Mouse (Mus musculus) myocyte (in vitro differentiated cells): ENCODE results near the gene Gm20388. TPM values are rescaled to one million over a fixed set of nuclear protein-coding genes. Genes with fewer than 3 reads are reported as not detected.

Experiments
- H3K27me3 ChIP-seq: one replicate; pipeline ENCODE4 v1.6.1; 2011; ENCODE audit not compliant: control insufficient read depth, insufficient read depth, insufficient read length
- H3K36me3 ChIP-seq: one replicate; pipeline ENCODE4 v1.6.1; 2011; ENCODE audit not compliant: control insufficient read depth, insufficient read depth
- H3K4me2 ChIP-seq: one replicate; pipeline ENCODE4 v1.6.1; 2011; ENCODE audit warnings: low read depth, control low read depth
- H3K4me3 ChIP-seq: one replicate; pipeline ENCODE4 v1.5.1; 2011; ENCODE audit warnings: mild to moderate bottlenecking, control low read depth, moderate library complexity
- H3K79me2 ChIP-seq: one replicate; pipeline ENCODE4 v1.6.1; 2011; ENCODE audit not compliant: control insufficient read depth, insufficient read depth
- H3ac ChIP-seq: one replicate; pipeline ENCODE4 v1.6.1; 2011; ENCODE audit not compliant: control insufficient read depth, insufficient read length
- CEBPB ChIP-seq: IDR thresholded peaks from 2 replicates; pipeline ENCODE4 v1.6.1; 2011; ENCODE audit warnings: mild to moderate bottlenecking, moderate library complexity; ENCODE audit not compliant: poor library complexity, insufficient read depth, severe bottlenecking
- E2F4 ChIP-seq: IDR thresholded peaks from one replicate; pipeline ENCODE4 v1.6.1; 2011; ENCODE audit warnings: mild to moderate bottlenecking, control low read depth, moderate library complexity; ENCODE audit not compliant: insufficient read depth
- MAX ChIP-seq: IDR thresholded peaks from one replicate; pipeline ENCODE4 v1.6.1; 2011; ENCODE audit warnings: low read depth, mild to moderate bottlenecking, control low read depth
- MYOD1 ChIP-seq, 3 experiments: IDR thresholded peaks; one replicate each; pipeline ENCODE4 v1.6.1; 2011; ENCODE audit warnings: control low read depth in 2 of 3, low read depth in 2 of 3, mild to moderate bottlenecking in 2 of 3, moderate library complexity in 1 of 3; ENCODE audit not compliant: insufficient read length in 2 of 3, control insufficient read depth in 1 of 3
- MYOG ChIP-seq, 3 experiments: IDR thresholded peaks; one replicate each; pipeline ENCODE4 v1.6.1; 2011; ENCODE audit warnings: control low read depth in 2 of 3, low read depth in 2 of 3, mild to moderate bottlenecking in 2 of 3; ENCODE audit not compliant: insufficient read length in 2 of 3, control insufficient read depth in 1 of 3, insufficient read depth in 1 of 3
- POLR2A ChIP-seq: IDR thresholded peaks from one replicate; pipeline ENCODE4 v1.6.1; 2011; ENCODE audit warnings: low read depth, mild to moderate bottlenecking, control low read depth, moderate library complexity; ENCODE audit not compliant: insufficient read length
- POLR2AphosphoS2 ChIP-seq: IDR thresholded peaks from one replicate; pipeline ENCODE4 v1.6.1; 2011; ENCODE audit warnings: low read depth, control low read depth; ENCODE audit not compliant: insufficient read length
- REST ChIP-seq: IDR thresholded peaks from one replicate; pipeline ENCODE4 v1.6.1; 2011; ENCODE audit warnings: mild to moderate bottlenecking, control low read depth, moderate library complexity; ENCODE audit not compliant: insufficient read depth, insufficient read length
- SRF ChIP-seq: IDR thresholded peaks from one replicate; pipeline ENCODE4 v1.6.1; 2011; ENCODE audit warnings: low read depth; ENCODE audit not compliant: control insufficient read depth, insufficient read length
- TCF12 ChIP-seq: IDR thresholded peaks from one replicate; pipeline ENCODE4 v1.6.1; 2011; ENCODE audit warnings: mild to moderate bottlenecking, control low read depth; ENCODE audit not compliant: poor library complexity, insufficient read depth, severe bottlenecking
- TCF3 ChIP-seq: IDR thresholded peaks from one replicate; pipeline ENCODE4 v1.6.1; 2011; ENCODE audit warnings: low read depth, control low read depth; ENCODE audit not compliant: insufficient read length
- USF1 ChIP-seq: IDR thresholded peaks from one replicate; pipeline ENCODE4 v1.6.1; 2011; ENCODE audit warnings: low read depth, mild to moderate bottlenecking, control low read depth, moderate library complexity
- polyA plus RNA-seq: library from polyadenylated mRNA; unstranded; fragments of >200 nt; fragmentation: generic; extraction: Trizol; gene quantifications from one replicate; pipeline ENCODE4 v1.2.1, GENCODE M21; 2012; ENCODE audit warnings: missing spikeins

Gene Gm20388
- polyA plus RNA-seq, 1 experiment = 15.3 TPM

DNA sequence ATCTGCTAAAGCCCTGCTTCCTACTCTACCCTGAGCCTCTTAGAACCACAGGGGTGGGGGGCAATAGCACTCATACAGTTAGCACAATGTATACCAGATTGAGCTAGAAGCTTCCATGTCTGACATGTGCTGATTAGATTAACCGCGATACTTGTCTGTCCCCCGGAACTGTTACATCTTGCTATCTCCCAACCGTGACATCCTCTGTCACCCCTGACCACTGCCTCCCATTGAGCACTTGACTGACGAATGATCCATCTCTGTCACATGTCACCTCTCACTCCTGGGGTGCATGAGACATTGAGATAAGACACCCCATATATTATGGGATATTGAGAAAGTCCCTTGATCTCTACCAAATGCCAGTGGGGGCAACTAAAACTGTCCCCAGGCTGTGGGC is 115.6 kb downstream of the Gm20388 start:
- Histone ChIP-seq H3K79me2 (no peaks in the 10 kb centered on the region), H3K36me3 (no peaks in the 10 kb centered on the region), H3K4me3 (no peak overlapping the region), H3K27me3 (peaks cover 44% of the 10 kb centered on the region), H3K4me2 (no peak overlapping the region), H3ac (no peak overlapping the region)
- TF ChIP-seq REST = no peak
- TF ChIP-seq USF1 = no peak
- TF ChIP-seq POLR2A = no peak
- TF ChIP-seq CEBPB = no peak
- no peak for TF ChIP-seq MAX
- no peak for TF ChIP-seq MYOD1 (IDR thresholded peaks at IDR 0.05; ENCODE audit: control insufficient read depth in 1 of 3, insufficient read length in 2 of 3, low read depth in 2 of 3)
- TF ChIP-seq SRF = no peak
- no peak for TF ChIP-seq POLR2AphosphoS2
- TF ChIP-seq E2F4 = no peak
- TF ChIP-seq TCF3 = no peak
- TF ChIP-seq TCF12 = no peak
- no peak for TF ChIP-seq MYOG (IDR thresholded peaks at IDR 0.05; ENCODE audit: control insufficient read depth in 1 of 3, insufficient read depth in 1 of 3, insufficient read length in 2 of 3, low read depth in 2 of 3)

- Histone ChIP-seq H3K27me3 (peaks cover 36% of the 10 kb centered on the region), H3K4me3 (no peak overlapping the region), H3K36me3 (no peaks in the 10 kb centered on the region), H3K79me2 (no peaks in the 10 kb centered on the region), H3K4me2 (no peak overlapping the region), H3ac (no peak overlapping the region)
- no peak for TF ChIP-seq CEBPB
These were observed 116.3 kb downstream of the Gm20388 start for GRCm38 (mm10) chr8:120026991-120027390.

DNA sequence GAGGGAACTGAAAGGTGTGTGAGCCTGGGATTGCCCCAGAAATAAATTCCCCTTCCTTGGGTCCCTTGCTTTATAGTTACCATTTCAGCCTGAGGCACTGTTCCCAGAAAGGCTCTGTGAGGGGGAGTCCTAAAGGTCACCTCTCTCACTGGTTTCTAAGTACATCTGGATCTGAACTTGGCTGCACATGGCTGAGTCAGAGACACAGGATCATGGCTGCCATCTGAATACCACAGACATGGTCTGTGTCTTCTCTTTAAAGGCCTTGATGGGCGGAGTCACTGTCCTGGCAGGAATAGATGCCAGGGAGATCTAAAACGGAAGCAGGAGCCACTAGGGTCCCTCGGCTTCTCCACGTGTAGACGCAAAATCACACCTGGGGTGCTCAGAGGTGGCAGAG is 119.8 kb downstream of the Gm20388 start:
- Histone ChIP-seq H3ac (no peak overlapping the region), H3K36me3 (no peaks in the 10 kb centered on the region), H3K79me2 (no peaks in the 10 kb centered on the region), H3K27me3 (peaks cover 7% of the 10 kb centered on the region), H3K4me3 (no peak overlapping the region), H3K4me2 (no peak overlapping the region)
- no peak for TF ChIP-seq MAX
- no peak for TF ChIP-seq MYOG (IDR thresholded peaks at IDR 0.05; ENCODE audit: control insufficient read depth in 1 of 3, insufficient read depth in 1 of 3, insufficient read length in 2 of 3, low read depth in 2 of 3)
- no peak for TF ChIP-seq POLR2AphosphoS2
- no peak for TF ChIP-seq USF1
- TF ChIP-seq REST = no peak
- no peak for TF ChIP-seq TCF12
- no peak for TF ChIP-seq SRF
- no peak for TF ChIP-seq E2F4
- TF ChIP-seq MYOD1 (IDR thresholded peaks at IDR 0.05; ENCODE audit: control insufficient read depth in 1 of 3, insufficient read length in 2 of 3, low read depth in 2 of 3) = no peak
- no peak for TF ChIP-seq POLR2A
- no peak for TF ChIP-seq CEBPB

GRCm38 (mm10) chr8:120032549-120033208 is 122.0 kb downstream of the Gm20388 start:
- H3K36me3 ChIP-seq = no peaks in the 10 kb centered on the region
- no peak for TF ChIP-seq TCF3
- no peak for TF ChIP-seq SRF
- no peak for TF ChIP-seq E2F4
- TF ChIP-seq MYOD1 (IDR thresholded peaks at IDR 0.05; ENCODE audit: control insufficient read depth in 1 of 3, insufficient read length in 2 of 3, low read depth in 2 of 3) = no peak
- no peak for TF ChIP-seq CEBPB
- TF ChIP-seq POLR2AphosphoS2 = no peak
- no peak for TF ChIP-seq POLR2A
- no peak for TF ChIP-seq REST
- no peak for TF ChIP-seq MYOG (IDR thresholded peaks at IDR 0.05; ENCODE audit: control insufficient read depth in 1 of 3, insufficient read depth in 1 of 3, insufficient read length in 2 of 3, low read depth in 2 of 3)
- TF ChIP-seq TCF12 = no peak
- TF ChIP-seq USF1 = no peak
- no peak for TF ChIP-seq MAX

DNA sequence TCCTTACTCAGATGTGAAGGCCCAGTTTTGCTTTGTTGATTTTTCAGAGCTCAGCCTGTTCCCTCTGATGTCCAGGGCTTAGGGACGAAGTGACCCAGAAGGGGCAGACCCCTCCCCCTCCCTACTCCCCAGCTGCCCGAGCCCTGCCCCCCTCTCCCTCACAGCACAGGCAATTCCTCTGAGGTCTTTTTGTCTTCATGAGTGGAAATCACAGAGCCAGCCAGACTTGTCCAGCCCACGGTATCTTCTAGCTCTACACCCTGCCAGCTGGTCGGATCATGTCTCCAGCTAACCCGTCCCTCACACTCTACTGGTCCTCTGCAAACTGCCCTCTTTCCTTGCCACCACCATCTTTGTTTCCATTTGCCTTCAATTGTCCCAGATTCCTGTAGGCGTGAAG is 123.8 kb downstream of the Gm20388 start:
- Histone ChIP-seq H3K4me3 (no peak overlapping the region), H3K27me3 (no peaks in the 10 kb centered on the region), H3K36me3 (no peaks in the 10 kb centered on the region), H3K79me2 (no peaks in the 10 kb centered on the region), H3ac (no peak overlapping the region), H3K4me2 (no peak overlapping the region)
- TF ChIP-seq CEBPB (no peak), E2F4 (no peak)

More at GRCm38 (mm10) chr8:120032549-120033208, 122.0 kb downstream of the Gm20388 start:
- Histone ChIP-seq H3K4me3 (no peak overlapping the region), H3ac (no peak overlapping the region), H3K27me3 (no peaks in the 10 kb centered on the region), H3K79me2 (no peaks in the 10 kb centered on the region), H3K4me2 (no peak overlapping the region)
